Mouse (Mus musculus): ENCODE results near the gene Eme2. TPM values are rescaled to one million over a fixed set of nuclear protein-coding genes. Genes with fewer than 3 reads are reported as not detected.

Eme2 gene
- polyA plus RNA-seq, 1 experiment from 2014 or later = 28.9 TPM

GRCm38 (mm10) chr17:24900014-24900413 is 5.1 kb upstream of the Eme2 start:
- H3K27ac ChIP-seq (ENCODE audit: low read depth, low read length) = no peak overlapping the region
- H3K36me3 ChIP-seq (ENCODE audit: control insufficient read depth, insufficient read depth, low read length) = peaks cover 36% of the 10 kb centered on the region
- H3K4me1 ChIP-seq (ENCODE audit: control insufficient read depth, insufficient read depth, low read length) = peaks cover 17% of the 10 kb centered on the region
- H3K4me2 ChIP-seq (ENCODE audit: low read depth) = no peak overlapping the region
- H3K27me3 ChIP-seq (ENCODE audit: control insufficient read depth, insufficient read depth, low read length) = no peaks in the 10 kb centered on the region
- no peak for DNase-seq (ENCODE audit: low spot score)
- no peaks in the 10 kb centered on the region for H3K9me3 ChIP-seq (ENCODE audit: control insufficient read depth, low read length)
- H3K4me3 ChIP-seq (ENCODE audit: low read depth, low read length) = no peak overlapping the region
- no peak overlapping the region for H3K9ac ChIP-seq (ENCODE audit: low read length)
- no peak for ATAC-seq (ENCODE audit: insufficient read depth, low FRiP score, low TSS enrichment)
- WGBS = 97% methylated on average over 6 of the region's 6 CpGs

- H3K9me3 ChIP-seq (ENCODE audit: control insufficient read depth, low read length) = no peaks in the 10 kb centered on the region
- DNase-seq (ENCODE audit: low spot score) (no peak), ATAC-seq (ENCODE audit: insufficient read depth, low FRiP score, low TSS enrichment) (no peak)
- H3K27ac ChIP-seq (ENCODE audit: low read depth, low read length) = no peak overlapping the region
- H3K9ac ChIP-seq (ENCODE audit: low read length) = no peak overlapping the region
- H3K36me3 ChIP-seq (ENCODE audit: control insufficient read depth, insufficient read depth, low read length) = peaks cover 36% of the 10 kb centered on the region
- no peak overlapping the region for H3K4me2 ChIP-seq (ENCODE audit: low read depth)
- H3K4me1 ChIP-seq (ENCODE audit: control insufficient read depth, insufficient read depth, low read length) = peaks cover 21% of the 10 kb centered on the region
- H3K4me3 ChIP-seq (ENCODE audit: low read depth, low read length) = no peak overlapping the region
- 89% methylated on average over 5 of the region's 5 CpGs for WGBS
- no peaks in the 10 kb centered on the region for H3K27me3 ChIP-seq (ENCODE audit: control insufficient read depth, insufficient read depth, low read length)
Measured at GRCm38 (mm10) chr17:24899153-24899552, 4.3 kb upstream of the Eme2 start.

- Histone ChIP-seq H3K9me3 (ENCODE audit: control insufficient read depth, low read length) (no peaks in the 10 kb centered on the region), H3K27me3 (ENCODE audit: control insufficient read depth, insufficient read depth, low read length) (no peaks in the 10 kb centered on the region), H3K4me2 (ENCODE audit: low read depth) (no peak overlapping the region), H3K36me3 (ENCODE audit: control insufficient read depth, insufficient read depth, low read length) (peaks cover 36% of the 10 kb centered on the region), H3K9ac (ENCODE audit: low read length) (no peak overlapping the region), H3K4me1 (ENCODE audit: control insufficient read depth, insufficient read depth, low read length) (peaks cover 24% of the 10 kb centered on the region), H3K4me3 (ENCODE audit: low read depth, low read length) (no peak overlapping the region), H3K27ac (ENCODE audit: low read depth, low read length) (no peak overlapping the region)
- 85% methylated on average over 4 of the region's 4 CpGs for WGBS
- ATAC-seq (ENCODE audit: insufficient read depth, low FRiP score, low TSS enrichment) (no peak), DNase-seq (ENCODE audit: low spot score) (no peak)
Measured at GRCm38 (mm10) chr17:24898041-24898854, 3.4 kb upstream of the Eme2 start.

GRCm38 (mm10) chr17:24897600-24897999 is 2.7 kb upstream of the Eme2 start:
- H3K4me2 ChIP-seq (ENCODE audit: low read depth) = peak overlapping the region; percentile 99
- H3K4me1 ChIP-seq (ENCODE audit: control insufficient read depth, insufficient read depth, low read length) = peaks cover 24% of the 10 kb centered on the region
- H3K9me3 ChIP-seq (ENCODE audit: control insufficient read depth, low read length) = no peaks in the 10 kb centered on the region
- H3K27ac ChIP-seq (ENCODE audit: low read depth, low read length) = no peak overlapping the region
- H3K36me3 ChIP-seq (ENCODE audit: control insufficient read depth, insufficient read depth, low read length) = peaks cover 34% of the 10 kb centered on the region
- H3K4me3 ChIP-seq (ENCODE audit: low read depth, low read length) = no peak overlapping the region; the same call in 1 of the 2 replicates
- H3K27me3 ChIP-seq (ENCODE audit: control insufficient read depth, insufficient read depth, low read length) = no peaks in the 10 kb centered on the region
- 82% methylated on average over 4 of the region's 4 CpGs for WGBS
- H3K9ac ChIP-seq (ENCODE audit: low read length) = peak overlapping the region; percentile 7
- ATAC-seq (ENCODE audit: insufficient read depth, low FRiP score, low TSS enrichment) (no peak), DNase-seq (ENCODE audit: low spot score) (no peak)

GRCm38 (mm10) chr17:24896993-24897269 is 2.0 kb upstream of the Eme2 start:
- no peak for ATAC-seq (ENCODE audit: insufficient read depth, low FRiP score, low TSS enrichment)
- Histone ChIP-seq H3K9ac (ENCODE audit: low read length) (peak overlapping the region; percentile 87), H3K36me3 (ENCODE audit: control insufficient read depth, insufficient read depth, low read length) (peaks cover 33% of the 10 kb centered on the region), H3K27ac (ENCODE audit: low read depth, low read length) (no peak overlapping the region), H3K9me3 (ENCODE audit: control insufficient read depth, low read length) (no peaks in the 10 kb centered on the region), H3K4me3 (ENCODE audit: low read depth, low read length) (peak overlapping the region; percentile 88), H3K4me2 (ENCODE audit: low read depth) (peak overlapping the region; percentile 99), H3K27me3 (ENCODE audit: control insufficient read depth, insufficient read depth, low read length) (no peaks in the 10 kb centered on the region), H3K4me1 (ENCODE audit: control insufficient read depth, insufficient read depth, low read length) (peaks cover 24% of the 10 kb centered on the region)
- DNase-seq (ENCODE audit: low spot score) = no peak
- 35% methylated on average over 11 of the region's 11 CpGs for WGBS

- peak within 1 kb of the TSS; percentile 88 for H3K4me3 ChIP-seq (ENCODE audit: low read depth, low read length)
- H3K27me3 ChIP-seq (ENCODE audit: control insufficient read depth, insufficient read depth, low read length) = no peaks in the 10 kb centered on the region
- DNase-seq (ENCODE audit: low spot score) = peak; percentile 80
- H3K36me3 ChIP-seq (ENCODE audit: control insufficient read depth, insufficient read depth, low read length) = peaks cover 30% of the 10 kb centered on the region
- H3K9me3 ChIP-seq (ENCODE audit: control insufficient read depth, low read length) = no peaks in the 10 kb centered on the region
- peaks cover 24% of the 10 kb centered on the region for H3K4me1 ChIP-seq (ENCODE audit: control insufficient read depth, insufficient read depth, low read length)
- H3K4me2 ChIP-seq (ENCODE audit: low read depth) = peak within 1 kb of the TSS; percentile 99
- peak within 1 kb of the TSS; percentile 63 for H3K27ac ChIP-seq (ENCODE audit: low read depth, low read length)
- peak; percentile 65 for ATAC-seq (ENCODE audit: insufficient read depth, low FRiP score, low TSS enrichment)
- 2% methylated on average over 50 of the region's 50 CpGs for WGBS
- peak within 1 kb of the TSS; percentile 87 for H3K9ac ChIP-seq (ENCODE audit: low read length)
Measured at GRCm38 (mm10) chr17:24896241-24896992, 1.5 kb upstream of the Eme2 start, which contains the start of gene Nme3. TSS of gene Nme3 (plus strand) at chr17:24896500.

- Histone ChIP-seq H3K9ac (ENCODE audit: low read length) (peak overlapping the region; percentile 87), H3K36me3 (ENCODE audit: control insufficient read depth, insufficient read depth, low read length) (peaks cover 27% of the 10 kb centered on the region), H3K4me1 (ENCODE audit: control insufficient read depth, insufficient read depth, low read length) (peaks cover 24% of the 10 kb centered on the region), H3K27me3 (ENCODE audit: control insufficient read depth, insufficient read depth, low read length) (no peaks in the 10 kb centered on the region), H3K9me3 (ENCODE audit: control insufficient read depth, low read length) (no peaks in the 10 kb centered on the region), H3K4me3 (ENCODE audit: low read depth, low read length) (peak overlapping the region; percentile 88), H3K27ac (ENCODE audit: low read depth, low read length) (no peak overlapping the region), H3K4me2 (ENCODE audit: low read depth) (peak overlapping the region; percentile 99)
- peak; percentile 5; the same call in 1 of the 2 replicates for ATAC-seq (ENCODE audit: insufficient read depth, low FRiP score, low TSS enrichment)
- DNase-seq (ENCODE audit: low spot score) = no peak
- 11% methylated on average over 23 of the region's 23 CpGs for WGBS
Measured at GRCm38 (mm10) chr17:24895571-24896240, 819 bp upstream of the Eme2 start.

GRCm38 (mm10) chr17:24894061-24894994 is 559 bp downstream of the Eme2 start:
- 0 out of 2 replicates have a peak, but pooled peaks have one; percentile 6 for ATAC-seq (ENCODE audit: insufficient read depth, low FRiP score, low TSS enrichment)
- DNase-seq (ENCODE audit: low spot score) = no peak
- peaks cover 21% of the 10 kb centered on the region for H3K36me3 ChIP-seq (ENCODE audit: control insufficient read depth, insufficient read depth, low read length)

More at GRCm38 (mm10) chr17:24894061-24894994, 559 bp downstream of the Eme2 start:
- Histone ChIP-seq H3K9me3 (ENCODE audit: control insufficient read depth, low read length) (no peaks in the 10 kb centered on the region), H3K4me3 (ENCODE audit: low read depth, low read length) (peak overlapping the region; percentile 88), H3K4me2 (ENCODE audit: low read depth) (peak overlapping the region; percentile 99), H3K9ac (ENCODE audit: low read length) (peak overlapping the region; percentile 87), H3K27ac (ENCODE audit: low read depth, low read length) (peak overlapping the region; percentile 67), H3K4me1 (ENCODE audit: control insufficient read depth, insufficient read depth, low read length) (peaks cover 24% of the 10 kb centered on the region), H3K27me3 (ENCODE audit: control insufficient read depth, insufficient read depth, low read length) (no peaks in the 10 kb centered on the region)
- 11% methylated on average over 31 of the region's 31 CpGs for WGBS
